Mouse (Mus musculus) heart, embryonic 11.5 days (tissue): ENCODE data around the gene Olfr1325. TPM values are rescaled to one million over a fixed set of nuclear protein-coding genes. Genes with fewer than 3 reads are reported as not detected.
"Not testable (repeated sequence)": the region's sequence is repeated elsewhere in the genome, so short reads cannot be mapped to it uniquely, and the experiment has no call there.

ENCODE experiments used
- ATAC-seq: fragments of 200-750 bp; cut with Nextera tagmentation; replicated peaks from 2 replicates; pipeline ENCODE4 v1.8.0; 2017; ENCODE audit warnings: moderate library complexity; ENCODE audit not compliant: insufficient number of reproducible peaks, low FRiP score, low TSS enrichment
- H3K27ac ChIP-seq: fragments of 300-500 bp; sonication (generic); 2 replicates; pipeline ENCODE4 v1.5.1; 2014; ENCODE audit warnings: mild to moderate bottlenecking, low read depth, low read length
- H3K27me3 ChIP-seq: fragments of 300-500 bp; sonication (generic); 2 replicates; pipeline ENCODE4 v1.6.1; 2014; ENCODE audit warnings: mild to moderate bottlenecking, low read length, mixed read lengths; ENCODE audit not compliant: control insufficient read depth, insufficient read depth
- H3K36me3 ChIP-seq: fragments of 300-500 bp; sonication (generic); 2 replicates; pipeline ENCODE4 v1.6.1; 2014; ENCODE audit warnings: mild to moderate bottlenecking, low read length, moderate library complexity, mixed read lengths; ENCODE audit not compliant: control insufficient read depth, insufficient read depth
- H3K4me1 ChIP-seq: fragments of 300-500 bp; sonication (generic); 2 replicates; pipeline ENCODE4 v1.6.1; 2014; ENCODE audit warnings: low read length; ENCODE audit not compliant: control insufficient read depth, insufficient read depth
- H3K4me2 ChIP-seq: fragments of 300-500 bp; sonication (generic); 2 replicates; pipeline ENCODE4 v1.6.1; 2014; ENCODE audit warnings: mild to moderate bottlenecking, moderate library complexity
- H3K4me3 ChIP-seq: fragments of 300-500 bp; sonication (generic); 2 replicates; pipeline ENCODE4 v1.5.1; 2014; ENCODE audit warnings: low read depth, low read length
- H3K9ac ChIP-seq: fragments of 300-500 bp; sonication (generic); 2 replicates; pipeline ENCODE4 v1.6.1; 2014; ENCODE audit warnings: mild to moderate bottlenecking, low read depth, low read length, moderate library complexity
- H3K9me3 ChIP-seq: fragments of 300-500 bp; sonication (generic); replicated peaks from 2 replicates; pipeline ENCODE4 v1.6.1; 2016; ENCODE audit warnings: low read length; ENCODE audit not compliant: control insufficient read depth
- WGBS: fragments of 180-500 bp; shearing (Covaris S2); extraction: QIAGEN DNeasy Blood & Tissue Kit; methylation state at CpG from one replicate; pipeline ENCODE4 v1.1.7; 2014; ENCODE audit not compliant: insufficient replicate concordance; 5-methylcytosine and 5-hydroxymethylcytosine counted together
- polyA plus RNA-seq: library from polyadenylated mRNA; unstranded; fragments of >200 nt; fragmentation: Nextera tagmentation; extraction: Ambion mirVana; gene quantifications from 2 replicates; pipeline ENCODE4 v1.2.1, GENCODE M21; 2014

Gene Olfr1325
- not detected in 2 replicates for polyA plus RNA-seq

DNA sequence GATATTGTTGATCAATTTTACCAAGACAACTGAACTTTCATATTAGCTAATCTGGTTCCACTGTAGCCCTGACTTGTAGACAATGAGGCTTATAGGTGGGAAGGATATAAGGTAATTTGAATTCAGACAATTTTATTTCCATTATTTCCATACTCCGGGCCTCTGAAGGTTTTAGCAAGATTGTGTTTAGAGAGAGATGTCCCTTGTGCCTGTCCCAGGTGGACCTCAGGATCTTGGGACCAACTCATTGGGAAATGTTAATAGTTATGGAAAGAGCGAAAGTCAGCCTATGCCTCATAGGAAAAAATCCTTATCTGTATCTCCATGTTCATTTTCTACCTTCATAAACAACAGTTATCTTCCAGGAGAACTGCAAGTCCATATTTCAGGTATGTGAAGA, at the start of gene Olfr1325:
Gene Olfr1325, plus strand, starts transcription at position 301 of the 400 bp plus-strand sequence.
- no peaks in the 10 kb centered on the region for H3K9me3 ChIP-seq
- 79% methylated on average over 2 of the region's 2 CpGs for WGBS
- no peak within 1 kb of the TSS for H3K27ac ChIP-seq
- no peak within 1 kb of the TSS for H3K9ac ChIP-seq
- no peaks in the 10 kb centered on the region for H3K4me1 ChIP-seq
- no peak for ATAC-seq
- H3K27me3 ChIP-seq: no peaks in the 10 kb centered on the region
- H3K36me3 ChIP-seq: no peaks in the 10 kb centered on the region
- no peak within 1 kb of the TSS for H3K4me2 ChIP-seq
- no peak within 1 kb of the TSS for H3K4me3 ChIP-seq

DNA sequence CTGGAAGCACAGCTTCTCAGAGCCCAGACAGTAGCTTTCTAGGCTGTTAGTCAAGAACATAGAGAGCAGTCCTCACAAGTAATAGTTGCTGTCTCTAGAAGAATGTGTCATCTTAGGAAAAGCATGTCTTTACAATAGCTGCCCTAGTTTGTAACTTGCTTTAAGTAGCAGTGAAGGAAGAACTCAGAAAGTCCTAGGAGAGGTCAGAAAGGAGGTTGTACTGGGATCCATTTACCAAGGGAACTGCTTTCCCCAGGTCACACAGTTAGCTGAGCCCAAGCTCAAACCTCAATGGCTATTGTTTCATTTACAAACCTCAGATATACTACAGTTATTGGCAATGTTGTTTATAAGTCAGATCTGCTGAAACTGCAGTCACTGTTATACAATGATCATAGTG, 17.7 kb upstream of the Olfr1325 start, which contains the start of gene Olfr1326-ps1:
Gene Olfr1326-ps1, minus strand, starts transcription at position 101 of the 400 bp plus-strand sequence.
- Histone ChIP-seq H3K27me3 (no peaks in the 10 kb centered on the region), H3K9me3 (no peaks in the 10 kb centered on the region), H3K4me1 (no peaks in the 10 kb centered on the region), H3K36me3 (no peaks in the 10 kb centered on the region), H3K4me2 (no peak within 1 kb of the TSS), H3K4me3 (no peak within 1 kb of the TSS), H3K27ac (no peak within 1 kb of the TSS), H3K9ac (no peak within 1 kb of the TSS)
- no peak for ATAC-seq

DNA sequence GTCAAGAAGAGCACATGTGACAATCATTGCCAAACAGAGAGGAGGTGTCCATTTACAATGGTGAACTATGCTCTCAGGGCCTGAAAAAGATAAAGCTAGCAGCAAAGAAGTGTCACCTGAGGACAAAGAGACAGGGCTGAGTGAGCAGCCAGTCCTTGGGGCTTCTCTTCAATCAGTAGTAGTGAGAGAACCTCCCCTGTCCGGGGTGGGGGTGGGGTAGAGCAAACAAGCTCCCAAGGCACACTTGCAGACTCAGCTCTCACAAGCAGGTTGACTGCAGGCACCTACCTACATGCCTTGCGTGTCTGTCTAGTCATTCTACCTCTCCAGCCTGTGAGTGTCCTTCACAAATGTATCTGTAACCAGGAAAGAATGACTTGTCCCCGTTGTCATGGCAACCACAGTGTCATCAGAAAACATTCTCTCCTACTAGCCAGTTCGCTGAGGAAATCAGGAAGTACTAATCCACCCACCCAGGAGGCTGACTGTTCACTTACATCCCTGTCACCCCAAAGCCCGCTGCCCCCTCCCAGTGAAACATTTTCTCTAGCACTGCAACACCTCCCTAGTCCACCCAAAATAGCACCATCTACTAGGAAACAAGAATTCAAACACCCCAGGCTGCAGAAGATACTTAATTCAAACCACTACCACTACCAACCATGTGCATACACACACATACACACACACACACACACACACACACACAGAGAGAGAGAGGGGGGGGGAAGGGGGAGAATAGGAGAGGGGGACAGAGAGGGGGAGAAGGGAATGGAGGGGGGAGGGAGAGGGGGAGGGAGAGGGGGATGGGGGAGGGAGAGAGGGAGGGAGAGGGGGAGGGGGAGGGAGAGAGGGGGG, 53.2 kb downstream of the Olfr1325 start, which contains the start of gene Gm5640:
Gene Gm5640, minus strand, starts transcription at position 170 of the 858 bp plus-strand sequence.
- not testable (repeated sequence) for H3K27ac ChIP-seq, H3K36me3 ChIP-seq, H3K27me3 ChIP-seq, H3K4me1 ChIP-seq, H3K4me3 ChIP-seq, H3K9ac ChIP-seq, H3K9me3 ChIP-seq, H3K4me2 ChIP-seq, ATAC-seq
- 60% methylated on average over 2 of the region's 5 CpGs for WGBS

DNA sequence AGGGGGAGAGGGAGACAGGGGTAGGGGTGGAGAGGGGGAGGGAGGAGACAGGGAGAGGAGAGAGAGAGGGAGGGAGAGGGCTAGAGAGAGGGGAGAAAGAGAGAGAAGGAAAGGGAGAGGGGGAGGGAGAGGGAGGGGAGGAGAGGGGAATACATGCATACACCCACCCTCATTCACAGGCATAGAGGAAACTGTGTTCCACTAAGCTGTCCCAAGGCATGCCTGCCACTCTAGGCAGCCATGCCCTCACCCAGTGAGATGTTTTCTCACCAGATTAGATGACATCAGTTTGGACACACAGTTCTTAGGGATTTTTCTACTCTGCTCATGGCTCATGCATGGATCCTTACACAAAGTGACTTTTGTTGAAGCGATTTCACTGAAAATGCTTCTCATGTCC, 53.9 kb downstream of the Olfr1325 start:
- not testable (repeated sequence) for H3K36me3 ChIP-seq, H3K27me3 ChIP-seq, H3K9me3 ChIP-seq, H3K4me2 ChIP-seq, ATAC-seq, H3K9ac ChIP-seq, H3K4me1 ChIP-seq, H3K4me3 ChIP-seq, H3K27ac ChIP-seq
- no CpG with 5 or more reads among the region's 1 CpGs for WGBS

Other genes with a start within 250 kb of the Olfr1325 start
- 103 and 105 TPM in 2 replicates for gene Lage3, start 239.1 kb upstream of the Olfr1325 start, polyA plus RNA-seq
- gene Ubl4a, start 219.5 kb upstream of the Olfr1325 start, polyA plus RNA-seq: 66.5 and 71.0 TPM in 2 replicates
- gene Slc10a3, start 219.3 kb upstream of the Olfr1325 start, polyA plus RNA-seq: 10.5 and 14.5 TPM in 2 replicates
- 21.8 and 23.8 TPM in 2 replicates for gene Fam3a, start 199.4 kb upstream of the Olfr1325 start, polyA plus RNA-seq
- gene Ikbkg, start 199.4 kb upstream of the Olfr1325 start, polyA plus RNA-seq: 19.4 and 23.2 TPM in 2 replicates
- 25.7 and 26.6 TPM in 2 replicates for gene G6pdx, start 163.5 kb upstream of the Olfr1325 start, polyA plus RNA-seq
- not detected in 2 replicates for gene Gm6880, start 111.3 kb upstream of the Olfr1325 start, polyA plus RNA-seq
- not detected in 2 replicates for gene Olfr1326-ps1, start 17.8 kb upstream of the Olfr1325 start, polyA plus RNA-seq
- 0.17 TPM in 1 of 2 replicates, not detected in the other for gene Gm5640, start 53.0 kb downstream of the Olfr1325 start, polyA plus RNA-seq
- not detected in 2 replicates for gene Gm6890, start 148.2 kb downstream of the Olfr1325 start, polyA plus RNA-seq
- not detected in 2 replicates for gene Gm5936, start 244.5 kb downstream of the Olfr1325 start, polyA plus RNA-seq